Mouse (Mus musculus): ENCODE data around the gene Spindoc. TPM values are rescaled to one million over a fixed set of nuclear protein-coding genes. Genes with fewer than 3 reads are reported as not detected.

The Spindoc gene
- polyA plus RNA-seq, 1 experiment, result 43.8 TPM

DNA sequence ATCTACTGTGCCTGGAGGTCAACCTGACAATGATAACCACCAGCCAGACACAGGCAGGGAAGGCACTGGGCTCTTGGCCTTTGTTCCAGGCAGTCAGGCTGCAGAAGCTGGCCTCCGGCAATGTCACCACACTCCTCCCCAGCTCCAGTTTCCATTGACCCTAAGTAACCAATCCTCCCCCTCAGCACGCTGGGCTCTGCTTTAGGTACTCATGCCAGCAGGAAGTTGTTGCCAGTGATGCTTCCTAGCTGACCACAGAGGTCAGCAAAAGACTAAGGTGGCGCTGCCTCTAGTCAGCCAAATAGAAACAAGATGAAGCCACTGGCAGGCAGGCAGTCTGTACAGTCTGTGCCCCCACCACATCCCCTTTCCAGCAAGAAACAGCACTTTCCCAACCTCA is 75.8 kb downstream of the Spindoc start:
- no peak overlapping the region for H3K4me3 ChIP-seq (ENCODE audit: low read depth, low read length)
- H3K36me3 ChIP-seq (ENCODE audit: control insufficient read depth, insufficient read depth, low read length, poor library complexity, severe bottlenecking), result no peaks in the 10 kb centered on the region
- TF ChIP-seq EP300 (IDR thresholded peaks at IDR 0.05; ENCODE audit: insufficient read depth, low read depth, low read length), result peak; percentile 74; the same call in 1 of the 2 replicates
- no peak for TF ChIP-seq CTCF (IDR thresholded peaks at IDR 0.05; ENCODE audit: low read depth, low read length)
- no peak for TF ChIP-seq POLR2A (IDR thresholded peaks at IDR 0.05; ENCODE audit: insufficient read depth, low read length)
- no peak overlapping the region for H3K27ac ChIP-seq (ENCODE audit: insufficient read depth, low read length)
- no peaks in the 10 kb centered on the region for H3K9me3 ChIP-seq (replicated peaks; ENCODE audit: control insufficient read depth, insufficient read depth, low read length, poor library complexity, severe bottlenecking)
- H3K4me1 ChIP-seq (ENCODE audit: control insufficient read depth, insufficient read depth, low read length), result peaks cover 7% of the 10 kb centered on the region
- no peak overlapping the region for H3K9ac ChIP-seq (ENCODE audit: low read depth, poor library complexity, severe bottlenecking)
- no peaks in the 10 kb centered on the region for H3K27me3 ChIP-seq (ENCODE audit: control insufficient read depth, insufficient read depth, low read length, poor library complexity, severe bottlenecking)

DNA sequence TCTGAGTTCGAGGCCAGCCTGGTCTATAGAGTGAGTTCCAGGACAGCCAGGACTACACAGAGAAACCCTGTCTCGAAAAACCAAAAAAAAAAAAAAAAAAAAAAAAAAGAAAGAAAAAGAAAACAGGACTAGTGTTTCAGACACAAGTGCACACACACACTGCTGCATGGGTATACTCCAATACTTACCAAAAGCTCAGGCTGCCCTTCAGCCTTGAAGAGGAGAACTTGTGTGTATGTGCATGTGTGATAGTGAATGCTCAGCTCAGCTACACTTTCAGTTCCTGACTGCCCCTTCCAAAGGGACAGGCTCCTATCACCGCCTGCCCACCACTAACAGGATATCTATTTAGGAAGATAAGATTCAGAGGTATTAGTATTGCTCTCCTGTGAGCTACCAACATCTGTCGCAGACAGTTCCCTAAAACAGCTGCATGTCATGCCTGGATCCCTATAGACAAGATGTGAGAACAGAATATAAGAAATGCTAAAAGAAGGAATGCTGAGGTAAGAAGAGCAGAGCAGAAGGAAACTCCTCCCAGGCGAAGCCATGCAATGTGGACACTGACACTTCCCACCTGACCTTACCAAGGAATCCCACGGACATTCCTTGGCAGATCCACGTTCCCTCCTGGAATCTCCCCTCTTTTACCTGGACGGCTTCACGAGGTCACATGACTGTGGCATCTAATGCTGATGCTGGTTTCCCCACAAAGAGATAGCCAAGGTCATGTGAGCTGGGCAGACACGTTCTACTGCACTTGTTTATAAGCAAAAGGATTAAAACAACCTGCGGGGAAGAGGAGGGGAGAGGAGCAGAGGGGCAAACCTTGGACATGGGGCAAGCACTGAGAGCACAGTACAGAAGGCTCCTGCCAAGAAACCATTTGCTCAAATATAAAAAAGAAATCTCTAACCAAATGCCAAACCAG is 77.1 kb downstream of the Spindoc start:
- H3K27me3 ChIP-seq (ENCODE audit: control insufficient read depth, insufficient read depth, low read length, poor library complexity, severe bottlenecking), result no peaks in the 10 kb centered on the region
- H3K4me1 ChIP-seq (ENCODE audit: control insufficient read depth, insufficient read depth, low read length), result peaks cover 7% of the 10 kb centered on the region
- no peak overlapping the region for H3K9ac ChIP-seq (ENCODE audit: low read depth, poor library complexity, severe bottlenecking)
- no peak overlapping the region for H3K27ac ChIP-seq (ENCODE audit: insufficient read depth, low read length)
- H3K9me3 ChIP-seq (replicated peaks; ENCODE audit: control insufficient read depth, insufficient read depth, low read length, poor library complexity, severe bottlenecking), result no peaks in the 10 kb centered on the region
- no peak overlapping the region for H3K4me3 ChIP-seq (ENCODE audit: low read depth, low read length)
- TF ChIP-seq CTCF (IDR thresholded peaks at IDR 0.05; ENCODE audit: low read depth, low read length) (no peak), EP300 (IDR thresholded peaks at IDR 0.05; ENCODE audit: insufficient read depth, low read depth, low read length) (no peak), POLR2A (IDR thresholded peaks at IDR 0.05; ENCODE audit: insufficient read depth, low read length) (no peak)
- no peaks in the 10 kb centered on the region for H3K36me3 ChIP-seq (ENCODE audit: control insufficient read depth, insufficient read depth, low read length, poor library complexity, severe bottlenecking)

DNA sequence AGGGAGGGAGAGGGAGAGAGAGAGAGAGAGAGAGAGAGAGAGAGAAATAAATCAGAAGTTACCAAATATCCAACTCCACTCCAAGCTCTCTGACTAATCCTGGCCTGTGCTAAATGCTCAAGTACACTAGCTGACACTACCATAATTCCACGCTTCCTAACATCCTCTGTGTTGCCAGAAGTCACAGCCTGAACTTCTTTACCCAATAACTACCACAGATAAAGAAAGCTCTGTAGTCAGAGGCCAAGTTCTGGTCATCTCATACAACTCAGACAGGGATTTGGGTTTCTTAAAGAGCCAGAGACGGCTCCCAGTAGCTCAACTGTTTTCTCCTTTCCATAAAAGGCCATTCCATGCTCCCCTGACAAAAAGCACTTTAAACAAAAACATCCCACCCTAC is 78.0 kb downstream of the Spindoc start:
- Histone ChIP-seq H3K27me3 (ENCODE audit: control insufficient read depth, insufficient read depth, low read length, poor library complexity, severe bottlenecking) (no peaks in the 10 kb centered on the region), H3K4me1 (ENCODE audit: control insufficient read depth, insufficient read depth, low read length) (peaks cover 7% of the 10 kb centered on the region), H3K27ac (ENCODE audit: insufficient read depth, low read length) (no peak overlapping the region), H3K36me3 (ENCODE audit: control insufficient read depth, insufficient read depth, low read length, poor library complexity, severe bottlenecking) (no peaks in the 10 kb centered on the region), H3K9me3 (replicated peaks; ENCODE audit: control insufficient read depth, insufficient read depth, low read length, poor library complexity, severe bottlenecking) (no peaks in the 10 kb centered on the region), H3K9ac (ENCODE audit: low read depth, poor library complexity, severe bottlenecking) (no peak overlapping the region), H3K4me3 (ENCODE audit: low read depth, low read length) (no peak overlapping the region)
- TF ChIP-seq EP300 (IDR thresholded peaks at IDR 0.05; ENCODE audit: insufficient read depth, low read depth, low read length) (no peak), CTCF (IDR thresholded peaks at IDR 0.05; ENCODE audit: low read depth, low read length) (no peak), POLR2A (IDR thresholded peaks at IDR 0.05; ENCODE audit: insufficient read depth, low read length) (no peak)

Other genes with a start within 250 kb of the Spindoc start
- 86.7 and 87.5 TPM in 2 replicates for gene Otub1, start 176.7 kb downstream of the Spindoc start, polyA plus RNA-seq (2011; ENCODE audit: insufficient read depth, insufficient read length, low read depth, missing spikeins)
- 584 and 638 TPM in 2 replicates for gene Cox8a, start 165.4 kb downstream of the Spindoc start, polyA plus RNA-seq (2011; ENCODE audit: insufficient read depth, insufficient read length, low read depth, missing spikeins)
- gene Naa40, start 141.8 kb downstream of the Spindoc start, polyA plus RNA-seq (2011; ENCODE audit: insufficient read depth, insufficient read length, low read depth, missing spikeins), result 41.0 and 45.1 TPM in 2 replicates
- 69.4 and 78.5 TPM in 2 replicates for gene Rcor2, start 115.7 kb downstream of the Spindoc start, polyA plus RNA-seq (2011; ENCODE audit: insufficient read depth, insufficient read length, low read depth, missing spikeins)
- gene Mark2, start 41.1 kb downstream of the Spindoc start, polyA plus RNA-seq (2011; ENCODE audit: insufficient read depth, insufficient read length, low read depth, missing spikeins), result 52.1 and 60.5 TPM in 2 replicates
- gene 2700081O15Rik, start 34.6 kb upstream of the Spindoc start, polyA plus RNA-seq (2011; ENCODE audit: insufficient read depth, insufficient read length, low read depth, missing spikeins), result 6.2 and 7.5 TPM in 2 replicates
- 162 and 178 TPM in 2 replicates for gene Rtn3, start 100.3 kb upstream of the Spindoc start, polyA plus RNA-seq (2011; ENCODE audit: insufficient read depth, insufficient read length, low read depth, missing spikeins)
- gene Atl3, start 111.0 kb upstream of the Spindoc start, polyA plus RNA-seq (2011; ENCODE audit: insufficient read depth, insufficient read length, low read depth, missing spikeins), result 51.3 and 53.5 TPM in 2 replicates
- gene Pla2g16, start 174.5 kb upstream of the Spindoc start, polyA plus RNA-seq (2011; ENCODE audit: insufficient read depth, insufficient read length, low read depth, missing spikeins), result 10.5 and 10.7 TPM in 2 replicates
- 0.43 and 0.46 TPM in 2 replicates for gene Lgals12, start 224.2 kb upstream of the Spindoc start, polyA plus RNA-seq (2011; ENCODE audit: insufficient read depth, insufficient read length, low read depth, missing spikeins)
- gene Hrasls5, start 229.5 kb upstream of the Spindoc start, polyA plus RNA-seq (2011; ENCODE audit: insufficient read depth, insufficient read length, low read depth, missing spikeins), result not detected in 2 replicates